Mouse (Mus musculus): Measurements from ENCODE around the gene Tm7sf3.

GRCm38 (mm10) chr6:146602601-146603000 lies 40.0 kb downstream of the Tm7sf3 start:
- TF ChIP-seq CTCF (IDR thresholded peaks at IDR 0.05; ENCODE audit: control insufficient read depth, insufficient read depth, insufficient replicate concordance, low read depth, low read length) (no peak), POLR2A (IDR thresholded peaks at IDR 0.05; ENCODE audit: control insufficient read depth, low read depth, low read length) (no peak)
